Mouse (Mus musculus) adipocyte (in vitro differentiated cells): ENCODE measurements around the gene Cables2.
A peak's percentile ranks its signal among the peaks of the same experiment; 100 is the strongest.

ENCODE experiments used
- DNase-seq: peaks from one replicate; pipeline ENCODE4 v3.0.0-alpha.2; 2016; ENCODE audit warnings: low spot score

The Cables2 gene

DNA sequence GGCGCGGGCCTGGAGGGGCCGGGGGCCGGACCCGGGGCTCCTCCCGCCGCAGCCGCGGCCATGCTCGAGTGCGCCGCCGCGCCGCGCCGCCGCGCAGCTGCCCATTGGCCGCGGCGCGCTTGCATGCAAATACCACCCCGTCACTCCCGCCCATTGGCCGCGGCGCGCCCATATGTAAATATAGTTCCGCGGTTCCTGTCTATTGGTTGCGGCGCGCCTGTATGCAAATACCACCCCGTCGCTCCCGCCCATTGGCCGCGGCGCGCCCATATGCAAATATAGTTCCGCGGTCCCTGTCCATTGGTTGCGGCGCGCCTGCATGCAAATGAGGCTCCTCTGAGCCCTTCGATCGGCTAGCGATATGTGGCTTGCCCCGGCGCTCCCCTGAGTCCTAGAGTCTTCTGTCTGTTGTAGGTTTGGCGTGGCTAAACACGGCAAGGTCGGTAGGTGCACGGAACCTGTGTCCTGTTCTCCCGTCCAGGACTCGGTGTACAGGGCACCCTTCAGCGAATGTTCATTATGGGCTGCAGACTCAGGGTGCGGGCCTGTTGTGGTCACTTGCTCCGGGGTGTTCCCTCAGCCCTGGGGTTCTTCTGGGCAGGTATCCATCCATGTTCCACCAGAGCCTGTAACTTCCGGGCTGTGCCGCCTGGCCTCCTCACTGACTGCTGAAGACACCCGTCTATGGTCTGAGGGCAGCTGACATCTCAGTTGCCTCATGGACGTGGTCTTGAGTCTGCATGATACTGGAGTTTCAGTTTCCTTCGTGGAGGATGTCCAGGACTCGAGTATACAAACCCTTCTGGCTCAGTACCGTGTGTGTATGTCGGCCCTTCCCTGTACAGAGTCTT is at the start of gene Cables2:
Gene Cables2 (minus strand): TSS at position 103 of the 851 bp plus-strand sequence.
- peak; percentile 97 for DNase-seq

- no peak for DNase-seq
Measured at GRCm38 (mm10) chr2:180322674-180323355, 49.5 kb upstream of the Cables2 start.

GRCm38 (mm10) chr2:180320216-180320615 is 46.9 kb upstream of the Cables2 start:
- DNase-seq, result no peak

GRCm38 (mm10) chr2:180317591-180317990 is 44.3 kb upstream of the Cables2 start:
- no peak for DNase-seq

DNA sequence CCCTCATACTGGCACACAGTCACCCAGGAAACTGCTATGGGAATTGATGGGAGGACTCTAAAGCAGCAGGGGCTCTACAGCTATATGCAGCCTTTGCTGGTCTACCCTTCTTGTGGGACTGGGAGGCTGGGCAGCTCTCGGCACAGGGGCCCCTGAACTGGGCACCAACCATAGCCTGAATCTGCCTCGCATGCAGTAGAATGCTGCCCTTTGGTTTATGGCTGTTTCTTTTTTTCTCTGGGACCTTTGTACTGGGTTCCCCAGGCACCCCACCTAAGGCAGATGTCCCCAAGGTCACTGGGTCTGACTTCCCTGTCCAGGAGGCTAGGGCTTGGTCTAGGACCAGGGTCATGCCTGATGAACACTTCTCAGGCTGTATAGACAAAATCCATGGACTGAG is 41.0 kb upstream of the Cables2 start:
- no peak for DNase-seq

- no peak for DNase-seq
Measured at GRCm38 (mm10) chr2:180311147-180311546, 37.9 kb upstream of the Cables2 start.

DNA sequence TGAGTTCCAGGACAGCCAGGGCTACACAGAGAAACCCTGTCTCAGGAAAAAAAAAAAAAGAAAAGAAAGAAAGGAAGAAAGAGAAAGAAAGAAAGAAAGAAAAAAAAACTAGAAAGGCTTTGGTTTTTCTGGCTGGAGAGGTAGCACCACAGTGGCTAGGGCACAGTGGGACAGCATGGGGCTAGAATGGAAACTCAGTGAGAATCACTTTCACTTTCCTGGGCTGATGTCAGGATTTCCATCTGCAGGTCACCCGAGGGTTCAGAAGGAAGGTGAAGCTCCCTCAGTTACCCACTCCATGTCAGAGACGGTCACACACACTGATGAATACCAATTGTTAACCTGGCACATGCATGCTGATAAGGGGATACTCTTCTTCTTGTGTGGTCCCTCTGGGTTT is 34.4 kb upstream of the Cables2 start:
- no peak for DNase-seq

DNA sequence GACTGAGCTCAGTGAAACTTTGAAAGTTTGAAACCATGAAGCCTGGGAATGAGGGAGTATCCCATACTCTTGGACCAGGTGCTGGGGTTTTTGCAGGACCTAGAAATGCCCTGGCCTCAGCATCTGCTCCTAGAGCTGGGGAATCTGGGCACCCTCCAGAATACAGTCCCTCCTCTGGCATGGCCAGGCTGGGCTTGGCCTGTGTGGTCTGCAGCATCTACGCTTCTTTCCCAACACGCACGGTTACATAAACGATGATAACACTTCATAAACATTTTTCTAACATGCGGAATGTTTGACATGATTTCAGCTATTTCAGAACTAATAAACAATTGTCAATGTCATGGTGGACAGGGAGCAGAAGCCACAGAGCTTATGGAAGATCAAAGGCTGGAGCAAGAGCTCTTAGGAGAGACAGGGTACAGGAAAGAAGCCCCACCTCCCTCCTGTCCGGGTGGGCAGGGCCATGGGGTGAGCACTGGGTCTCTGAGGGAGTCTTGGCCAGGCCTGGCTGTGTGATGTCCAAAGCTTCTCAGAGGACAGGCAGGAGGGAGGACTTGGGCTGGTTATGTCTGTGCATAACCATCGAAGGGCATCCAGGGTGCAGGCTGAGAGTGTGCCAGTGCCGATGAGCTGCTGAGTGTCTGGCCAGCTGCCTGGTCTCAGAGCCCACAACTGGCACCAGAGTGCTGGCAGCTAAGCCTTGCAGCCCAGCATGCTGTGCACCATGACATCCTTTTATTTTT is 33.3 kb upstream of the Cables2 start:
- DNase-seq, result peak; percentile 37

DNA sequence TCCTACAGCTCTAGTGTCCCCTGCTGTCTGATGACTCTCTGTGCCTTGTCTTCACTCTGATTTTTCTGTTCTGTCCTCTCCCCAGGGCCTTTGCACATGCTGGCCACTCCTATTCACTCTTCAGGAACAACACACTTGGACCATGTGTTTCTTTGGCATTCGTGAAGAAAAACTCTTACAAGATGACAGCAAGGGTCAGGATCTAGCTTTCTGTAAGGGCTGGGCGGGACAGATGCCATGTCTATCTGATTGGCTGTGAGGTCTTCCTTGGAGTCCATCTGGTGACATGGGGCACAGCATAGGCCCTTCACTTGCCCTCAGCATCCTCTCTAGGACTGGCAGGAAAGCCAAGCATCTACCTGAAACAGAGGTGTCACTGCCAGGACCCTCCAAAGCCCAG is 32.7 kb upstream of the Cables2 start:
- no peak for DNase-seq

- no peak for DNase-seq
Measured at GRCm38 (mm10) chr2:180305490-180305889, 32.2 kb upstream of the Cables2 start.

DNA sequence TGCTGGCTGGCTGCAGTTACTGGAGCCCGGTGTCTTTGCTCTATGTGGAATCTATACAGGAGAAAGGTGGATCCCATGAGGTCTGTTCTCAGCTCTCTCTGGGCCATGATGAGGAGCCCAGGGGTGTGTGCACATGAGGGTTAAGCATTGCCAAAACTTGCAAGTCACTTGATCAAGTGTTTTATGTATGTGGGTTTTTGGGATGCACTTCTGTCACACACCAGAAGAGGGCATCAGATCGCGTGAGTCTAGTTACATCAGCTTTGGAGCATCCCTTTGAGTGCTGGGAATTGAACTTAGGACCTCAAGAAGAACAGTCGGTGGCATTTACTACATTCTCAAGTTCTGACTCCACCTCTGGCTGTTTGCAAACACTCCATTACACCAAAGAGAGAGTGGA is 31.3 kb upstream of the Cables2 start:
- no peak for DNase-seq

- DNase-seq, result no peak
Measured at GRCm38 (mm10) chr2:180303468-180303867, 30.2 kb upstream of the Cables2 start.

GRCm38 (mm10) chr2:180302201-180302600 is 28.9 kb upstream of the Cables2 start:
- DNase-seq, result no peak

- no peak for DNase-seq
Measured at GRCm38 (mm10) chr2:180300771-180301170, 27.5 kb upstream of the Cables2 start.

DNA sequence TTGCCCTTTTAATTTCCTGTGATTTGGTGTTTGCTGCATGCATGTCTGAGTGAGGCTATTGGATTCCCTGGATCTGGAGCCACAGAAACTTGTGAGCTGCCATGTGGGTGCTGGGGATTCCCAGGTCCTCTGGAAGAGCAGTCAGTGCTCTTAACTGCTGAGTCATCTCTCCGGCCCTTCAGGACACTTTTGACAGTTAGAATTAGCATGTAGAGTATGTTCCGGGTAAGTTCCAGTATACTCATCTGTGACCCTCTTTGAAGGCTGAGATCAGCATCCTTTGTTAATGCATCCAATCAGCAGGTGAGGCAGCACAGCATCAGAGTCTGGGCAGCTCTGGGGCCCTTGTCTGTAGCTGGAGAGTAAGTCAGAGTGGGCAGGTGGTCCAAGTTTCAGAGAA is 27.0 kb upstream of the Cables2 start:
- no peak for DNase-seq

DNA sequence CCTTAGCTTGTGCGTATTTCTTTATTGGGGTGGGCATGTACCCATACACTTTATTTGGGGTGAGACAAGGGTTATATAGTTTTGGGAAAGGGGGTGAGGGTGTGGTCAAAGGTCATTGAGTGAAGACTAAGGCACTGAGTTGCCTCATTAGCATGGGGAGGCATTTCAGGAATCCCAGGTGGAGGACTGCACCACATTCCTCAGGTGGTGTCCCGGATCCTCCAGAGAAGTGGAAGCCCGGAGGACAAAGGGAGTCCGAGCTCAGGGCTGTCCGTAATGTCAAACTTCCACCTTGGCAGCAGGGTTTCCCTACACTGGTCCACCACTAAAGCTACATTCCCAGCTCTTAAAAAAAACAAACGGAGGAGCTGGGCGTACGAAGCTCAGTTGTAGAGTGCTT is 19.6 kb upstream of the Cables2 start:
- no peak for DNase-seq

DNA sequence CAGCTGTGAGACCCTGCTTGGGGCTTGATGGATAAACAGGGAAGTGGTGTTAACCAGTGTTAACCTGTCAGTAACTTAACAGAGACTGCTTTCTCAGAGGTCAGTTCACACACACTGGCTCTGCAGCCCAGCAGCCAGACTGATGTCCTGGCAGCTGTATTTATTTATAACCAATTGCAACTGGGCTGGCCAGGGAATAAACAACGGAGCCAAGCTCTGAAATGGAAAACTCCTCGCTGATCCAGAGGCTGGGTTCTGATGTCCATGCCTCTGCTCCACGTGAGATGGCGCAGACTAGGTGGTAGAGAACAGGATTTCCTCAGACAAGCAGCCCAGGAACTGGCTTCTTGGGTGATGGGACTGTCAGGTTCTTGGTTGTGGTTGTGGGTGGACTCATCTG is 18.7 kb upstream of the Cables2 start:
- no peak for DNase-seq

DNA sequence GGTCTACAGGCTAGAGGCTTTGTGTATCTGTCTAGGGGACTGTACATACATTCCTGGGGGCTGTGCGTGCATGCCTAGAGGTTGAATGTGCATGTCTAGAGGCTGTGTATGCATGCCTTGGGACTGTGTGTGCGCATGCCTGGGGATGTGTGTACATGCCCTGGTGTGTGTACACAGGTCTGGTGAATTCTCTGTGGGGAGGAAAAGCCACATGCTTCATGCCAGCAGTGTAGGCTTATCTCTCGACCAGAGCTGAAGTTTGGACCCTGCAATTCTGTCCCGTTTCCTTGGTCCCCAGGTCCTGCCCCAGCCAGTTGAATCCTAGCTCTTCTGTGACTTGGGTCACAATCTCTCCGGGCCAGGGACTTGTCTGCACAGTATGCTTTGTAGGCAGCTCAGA is 18.3 kb upstream of the Cables2 start:
- no peak for DNase-seq

DNA sequence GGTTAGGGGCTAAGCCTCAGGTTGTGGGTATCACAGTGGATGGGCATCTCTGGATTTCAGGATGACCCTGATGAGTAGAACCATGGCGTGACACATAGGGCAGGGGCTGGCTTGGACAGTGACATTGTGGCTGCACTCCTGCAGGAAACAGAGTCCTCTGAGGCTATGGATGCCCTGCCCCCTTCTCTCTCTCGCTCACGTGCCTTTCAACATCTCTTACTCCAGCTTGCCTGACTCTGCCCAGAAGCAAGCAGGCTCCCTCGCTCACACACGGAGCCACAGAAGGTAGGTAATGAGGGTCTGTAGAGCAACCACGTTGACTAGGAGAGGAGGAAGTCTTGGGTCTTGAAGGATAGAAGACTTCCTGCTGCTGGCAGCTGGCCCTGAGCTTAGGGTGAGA is 17.2 kb upstream of the Cables2 start:
- DNase-seq, result no peak

DNA sequence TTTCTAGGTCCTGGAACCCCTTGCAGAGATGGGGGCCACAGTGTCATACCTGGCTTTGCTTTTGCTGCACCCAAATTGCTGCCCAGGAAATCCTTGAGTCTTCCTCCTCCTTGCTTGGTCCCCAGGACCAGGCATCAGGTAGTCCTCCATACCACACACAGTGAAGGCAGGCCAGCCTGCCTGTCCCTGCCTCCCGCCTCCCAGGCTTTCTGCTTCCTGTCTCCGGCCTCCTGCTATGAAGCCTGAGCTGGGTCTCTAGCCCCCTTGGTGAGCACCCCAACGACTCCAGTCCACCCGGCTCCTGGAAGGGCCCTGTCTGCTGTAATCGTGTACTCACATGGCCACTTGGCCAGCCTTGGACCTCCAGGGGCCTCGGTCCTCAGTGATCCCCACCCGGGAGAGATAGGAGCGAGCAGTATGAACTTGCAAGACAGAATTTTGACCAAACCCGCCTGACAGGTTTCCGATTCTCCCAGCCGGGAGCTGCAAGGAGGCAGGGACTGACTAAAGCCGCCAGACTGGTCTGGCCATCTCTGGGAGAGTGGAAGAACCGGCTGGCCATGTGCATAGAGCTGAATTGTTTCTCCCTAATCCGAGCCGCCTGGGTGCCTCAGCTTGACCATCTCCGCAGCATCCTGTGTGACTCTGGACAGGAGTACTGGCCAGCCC is 16.3 kb upstream of the Cables2 start, which contains the start of gene Rbbp8nl:
Gene Rbbp8nl (minus strand): TSS at position 440 of the 669 bp plus-strand sequence.
- DNase-seq, result no peak

DNA sequence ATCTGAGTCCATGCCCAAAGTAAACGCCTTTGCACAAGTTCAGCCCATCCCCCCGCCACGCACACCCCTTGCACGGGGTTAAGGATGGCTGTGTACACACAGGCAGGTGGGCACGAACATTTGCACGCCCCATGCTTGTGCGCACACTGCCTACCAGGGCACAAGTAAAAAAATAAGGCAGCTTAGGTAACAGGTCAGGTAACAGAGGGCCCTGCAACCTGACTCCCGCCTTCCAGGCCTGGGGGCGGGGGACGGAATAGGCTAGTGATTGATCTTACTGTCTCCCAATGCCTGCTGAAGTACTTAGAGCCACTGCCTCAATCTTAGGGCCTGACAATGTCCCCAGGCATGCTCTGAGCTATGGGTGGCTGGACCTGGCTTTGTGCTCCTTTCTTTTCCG is 15.7 kb upstream of the Cables2 start:
- DNase-seq, result no peak

GRCm38 (mm10) chr2:180279321-180279720 is 6.0 kb upstream of the Cables2 start:
- no peak for DNase-seq
